Mouse (Mus musculus) CH12.LX (cell line): ENCODE measurements around the gene Lss. TPM values are rescaled to one million over a fixed set of nuclear protein-coding genes. Genes with fewer than 3 reads are reported as not detected.

ENCODE experiments used
- DNase-seq: peaks from one replicate; pipeline ENCODE4 v3.0.0-alpha.2; 2013; ENCODE audit errors: extremely low read depth
- H3K27ac ChIP-seq: 2 replicates; pipeline ENCODE4 v1.5.1; 2012; ENCODE audit warnings: low read depth, mild to moderate bottlenecking, control low read depth, moderate library complexity; ENCODE audit not compliant: insufficient read depth
- H3K27me3 ChIP-seq: replicated peaks from 2 replicates; pipeline ENCODE3; 2012; ENCODE audit warnings: inconsistent platforms
- H3K36me3 ChIP-seq, 2 experiments: replicated peaks in 1 of 2; 2 replicates each; pipeline versions ENCODE3 to v1.6.1; 2012; ENCODE audit warnings: inconsistent platforms in 1 of 2, low read length in 1 of 2, mild to moderate bottlenecking in 1 of 2, mixed read lengths in 1 of 2, moderate library complexity in 1 of 2; ENCODE audit not compliant: control insufficient read depth in 1 of 2, insufficient read depth in 1 of 2
- H3K4me1 ChIP-seq, 2 experiments: 2 replicates each; pipeline ENCODE4 v1.6.1; 2012; ENCODE audit warnings: inconsistent platforms in 1 of 2, moderate library complexity in 1 of 2; ENCODE audit not compliant: insufficient read depth in 2 of 2, control insufficient read depth in 1 of 2
- H3K4me2 ChIP-seq: 2 replicates; pipeline ENCODE4 v1.6.1; 2012; ENCODE audit warnings: low read depth, mild to moderate bottlenecking, control low read depth; ENCODE audit not compliant: poor library complexity, insufficient read depth, severe bottlenecking
- H3K4me3 ChIP-seq, 3 experiments: fragments of 150-350 bp in 1 of 3; sonication (generic) in 1 of 3; replicated peaks in 1 of 3; 2 replicates each; pipeline versions ENCODE3 to v1.5.1; 2011 to 2012; ENCODE audit warnings: low read depth in 2 of 3, low read length in 2 of 3, mild to moderate bottlenecking in 2 of 3, moderate library complexity in 2 of 3, control low read depth in 1 of 3, improper control_type of control experiment in 1 of 3, inconsistent platforms in 1 of 3, mixed read lengths in 1 of 3; ENCODE audit not compliant: poor library complexity in 1 of 3
- H3K79me2 ChIP-seq: replicated peaks from 2 replicates; pipeline ENCODE4 v1.6.1; 2012; ENCODE audit warnings: mild to moderate bottlenecking, moderate library complexity; ENCODE audit not compliant: control insufficient read depth, poor library complexity, insufficient read depth, severe bottlenecking; ENCODE audit errors: extremely low read depth
- H3K9ac ChIP-seq: 2 replicates; pipeline ENCODE4 v1.6.1; 2012; ENCODE audit warnings: low read depth, mild to moderate bottlenecking, control low read depth, moderate library complexity; ENCODE audit not compliant: insufficient read depth
- H3K9me3 ChIP-seq: replicated peaks from 2 replicates; pipeline ENCODE3; 2012; ENCODE audit warnings: low read length, inconsistent platforms, mixed read lengths
- HCFC1 ChIP-seq: IDR thresholded peaks from 2 replicates; pipeline ENCODE4 v1.6.1; 2012; ENCODE audit warnings: low read depth, mild to moderate bottlenecking, inconsistent platforms, low read length, improper control_type of control experiment
- IRF4 ChIP-seq: IDR thresholded peaks from 2 replicates; pipeline ENCODE4 v1.6.1; 2014; ENCODE audit warnings: low read depth, mild to moderate bottlenecking, inconsistent platforms, low read length, improper control_type of control experiment
- MAFK ChIP-seq: IDR thresholded peaks from 2 replicates; pipeline ENCODE4 v1.6.1; 2011; ENCODE audit warnings: low read length, improper control_type of control experiment; ENCODE audit not compliant: insufficient replicate concordance
- MXI1 ChIP-seq: IDR thresholded peaks from 2 replicates; pipeline ENCODE4 v1.6.1; 2011; ENCODE audit warnings: mild to moderate bottlenecking, low read depth, low read length, improper control_type of control experiment
- NELFE ChIP-seq: IDR thresholded peaks from 2 replicates; pipeline ENCODE4 v1.6.1; 2011; ENCODE audit warnings: low read depth, low read length, improper control_type of control experiment
- PAX5 ChIP-seq: IDR thresholded peaks from 2 replicates; pipeline ENCODE4 v1.6.1; 2012; ENCODE audit warnings: low read length, inconsistent platforms, mixed read lengths
- POLR2AphosphoS2 ChIP-seq: IDR thresholded peaks from 2 replicates; pipeline ENCODE4 v1.6.1; 2011; ENCODE audit warnings: low read depth, low read length, improper control_type of control experiment
- RAD21 ChIP-seq: IDR thresholded peaks from 2 replicates; pipeline ENCODE4 v1.6.1; 2011; ENCODE audit warnings: low read depth, mild to moderate bottlenecking, low read length, improper control_type of control experiment, moderate library complexity
- USF1 ChIP-seq: IDR thresholded peaks from 2 replicates; pipeline ENCODE4 v1.6.1; 2014; ENCODE audit warnings: low read depth, mild to moderate bottlenecking, inconsistent platforms, low read length, improper control_type of control experiment
- ZC3H11A ChIP-seq: IDR thresholded peaks from 2 replicates; pipeline ENCODE4 v1.6.1; 2012; ENCODE audit warnings: low read depth, mild to moderate bottlenecking, inconsistent platforms, low read length, improper control_type of control experiment
- ZMIZ1 ChIP-seq: IDR thresholded peaks from 2 replicates; pipeline ENCODE4 v1.6.1; 2012; ENCODE audit warnings: low read depth, mild to moderate bottlenecking, inconsistent platforms, low read length, improper control_type of control experiment
- dilution Hi-C: fragments of 300-500 bp; cut with MboI; formaldehyde crosslinking; loops from 2 replicates; pipeline ENCODE4 v1.14.3; 2020; ENCODE audit warnings: low sequenced_read_pairs; ENCODE audit not compliant: extremely low pct_unique_long_range_greater_than_20kb, extremely low pct_ligation_motif_present
- in situ Hi-C: fragments of 300-500 bp; cut with MboI; formaldehyde crosslinking; loops from 3 replicates; pipeline ENCODE4 v1.14.3; 2019; ENCODE audit warnings: low sequenced_read_pairs, low pct_ligation_motif_present, low pct_unique_long_range_greater_than_20kb, mixed read lengths
- polyA plus RNA-seq: library from polyadenylated mRNA; unstranded; fragments of >175 nt; gene quantifications from 2 replicates; pipeline ENCODE4 v1.2.1, GENCODE M21; 2012; ENCODE audit warnings: low read depth; ENCODE audit not compliant: insufficient read length
- total RNA-seq, 2 experiments: library from RNA; depleted of rRNA; stranded (reverse); fragments of 300-350 nt in 1 of 2; fragments of >200 nt in 1 of 2; gene quantifications; 2 replicates each; pipeline ENCODE4 v1.2.3; 2012 to 2014

The Lss gene
- total and polyA plus RNA-seq, 3 experiments = 28.8 to 89.6 (median 37.7) TPM

GRCm38 (mm10) chr10:76602690-76603089, 71.3 kb downstream of the Lss start:
- no peaks in the 10 kb centered on the region for H3K4me1 ChIP-seq
- no peak overlapping the region for H3K4me3 ChIP-seq
- in situ Hi-C loops = no loop called here
- H3K9me3 ChIP-seq = no peaks in the 10 kb centered on the region
- H3K27ac ChIP-seq = no peak overlapping the region
- no peak for TF ChIP-seq PAX5
- no peak for TF ChIP-seq MXI1
- no peak for TF ChIP-seq ZMIZ1
- TF ChIP-seq USF1 = no peak
- no peak for TF ChIP-seq MAFK
- TF ChIP-seq RAD21 = no peak
- no peak for TF ChIP-seq POLR2AphosphoS2
- TF ChIP-seq ZC3H11A = no peak
- TF ChIP-seq HCFC1 = no peak
- TF ChIP-seq IRF4 = no peak
- no peak for TF ChIP-seq NELFE
- H3K79me2 ChIP-seq = no peaks in the 10 kb centered on the region
- H3K36me3 ChIP-seq = no peaks in the 10 kb centered on the region
- no peak overlapping the region for H3K4me2 ChIP-seq
- H3K27me3 ChIP-seq = peaks cover 95% of the 10 kb centered on the region
- DNase-seq = no peak
- H3K9ac ChIP-seq = no peak overlapping the region
- dilution Hi-C loops = no loop called here

Other genes starting within 250 kb of the Lss start
- 1.4 and 2.4 TPM in 2 replicates for gene Dip2a, start 186.3 kb upstream of the Lss start, total RNA-seq (2012; rRNA removed)
- 0.73 and 0.97 TPM in 2 replicates for gene Dip2a, start 186.3 kb upstream of the Lss start, total RNA-seq (2014; rRNA removed)
- 1.5 TPM in 2 replicates for gene Dip2a, start 186.3 kb upstream of the Lss start, polyA plus RNA-seq
- gene AC141477.1, start 91.1 kb upstream of the Lss start, total RNA-seq (2012; rRNA removed) = not detected in 2 replicates
- gene AC141477.1, start 91.1 kb upstream of the Lss start, total RNA-seq (2014; rRNA removed) = not detected in 2 replicates
- 3.5 TPM in 1 of 2 replicates, not detected in the other for gene AC141477.1, start 91.1 kb upstream of the Lss start, polyA plus RNA-seq
- 28.7 and 29.1 TPM in 2 replicates for gene Pcnt, start 88.8 kb upstream of the Lss start, total RNA-seq (2012; rRNA removed)
- 22.2 and 24.6 TPM in 2 replicates for gene Pcnt, start 88.8 kb upstream of the Lss start, total RNA-seq (2014; rRNA removed)
- gene Pcnt, start 88.8 kb upstream of the Lss start, polyA plus RNA-seq = 30.2 and 30.6 TPM in 2 replicates
- gene 2610028H24Rik, start 82.5 kb upstream of the Lss start, total RNA-seq (2012; rRNA removed) = 0.25 and 0.42 TPM in 2 replicates
- not detected in 2 replicates for gene 2610028H24Rik, start 82.5 kb upstream of the Lss start, total RNA-seq (2014; rRNA removed)
- not detected in 2 replicates for gene 2610028H24Rik, start 82.5 kb upstream of the Lss start, polyA plus RNA-seq
- gene Mcm3ap, start 62.7 kb upstream of the Lss start, total RNA-seq (2012; rRNA removed) = 34.2 and 40.4 TPM in 2 replicates
- gene Mcm3ap, start 62.7 kb upstream of the Lss start, total RNA-seq (2014; rRNA removed) = 26.4 and 26.9 TPM in 2 replicates
- 47.8 and 51.1 TPM in 2 replicates for gene Mcm3ap, start 62.7 kb upstream of the Lss start, polyA plus RNA-seq
- gene Ybey, start 62.5 kb upstream of the Lss start, total RNA-seq (2012; rRNA removed) = 4.3 and 4.4 TPM in 2 replicates
- gene Ybey, start 62.5 kb upstream of the Lss start, total RNA-seq (2014; rRNA removed) = 5.2 TPM in 2 replicates
- 2.0 and 3.0 TPM in 2 replicates for gene Ybey, start 62.5 kb upstream of the Lss start, polyA plus RNA-seq
- gene Spatc1l, start 30.7 kb downstream of the Lss start, total RNA-seq (2012; rRNA removed) = not detected in 2 replicates
- 0.17 TPM in 1 of 2 replicates, not detected in the other for gene Spatc1l, start 30.7 kb downstream of the Lss start, total RNA-seq (2014; rRNA removed)
- not detected in 2 replicates for gene Spatc1l, start 30.7 kb downstream of the Lss start, polyA plus RNA-seq
- gene Ftcd, start 44.1 kb downstream of the Lss start, total RNA-seq (2012; rRNA removed) = not detected in 2 replicates
- gene Ftcd, start 44.1 kb downstream of the Lss start, total RNA-seq (2014; rRNA removed) = not detected in 2 replicates
- gene Ftcd, start 44.1 kb downstream of the Lss start, polyA plus RNA-seq = not detected in 2 replicates
- not detected in 2 replicates for gene Col6a2, start 92.0 kb downstream of the Lss start, total RNA-seq (2012; rRNA removed)
- gene Col6a2, start 92.0 kb downstream of the Lss start, total RNA-seq (2014; rRNA removed) = not detected in 2 replicates
- gene Col6a2, start 92.0 kb downstream of the Lss start, polyA plus RNA-seq = not detected in 2 replicates
- 0.04 and 0.21 TPM in 2 replicates for gene Col6a1, start 194.6 kb downstream of the Lss start, total RNA-seq (2012; rRNA removed)
- gene Col6a1, start 194.6 kb downstream of the Lss start, total RNA-seq (2014; rRNA removed) = not detected in 2 replicates
- gene Col6a1, start 194.6 kb downstream of the Lss start, polyA plus RNA-seq = not detected in 2 replicates